Mouse (Mus musculus): Measurements from ENCODE around the gene Pum1.

DNA sequence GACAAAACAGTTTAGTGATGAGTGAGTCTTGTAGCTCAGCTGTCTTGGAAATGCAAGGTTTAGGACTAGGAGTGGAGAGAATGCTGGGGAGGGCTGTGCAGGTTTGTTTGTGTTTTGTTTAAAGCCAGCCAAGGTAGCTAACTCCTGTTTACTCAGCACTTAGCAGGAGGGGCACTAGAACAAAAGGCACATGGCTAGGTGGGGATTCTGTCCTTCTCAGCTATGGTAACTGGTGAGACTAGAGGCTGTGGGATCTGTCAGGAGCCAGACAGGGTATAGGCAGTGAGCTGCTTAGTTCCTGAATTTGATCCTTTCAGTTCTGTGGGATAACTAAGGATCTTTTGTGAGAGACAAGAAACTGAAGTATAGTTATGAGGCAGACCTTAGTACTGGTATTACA is 9.0 kb downstream of the Pum1 start:
- TF ChIP-seq POLR2A (IDR thresholded peaks at IDR 0.05; ENCODE audit: borderline replicate concordance, control insufficient read depth, low read depth, low read length) (no peak), CTCF (IDR thresholded peaks at IDR 0.05; ENCODE audit: control insufficient read depth, insufficient read depth, low read length) (no peak)
